Mouse (Mus musculus) intestine, postnatal 0 days (tissue): ENCODE measurements at regions not wholly inside any gene's neighbourhood (a gene's known extent, or its start where the extent isn't known, plus 50 kb on each side); places are given as distances from the start of the nearest gene placed in this dataset.

Experiments
- ATAC-seq: fragments of 200-750 bp; cut with Nextera tagmentation; 2 replicates; pipeline ENCODE4 v1.8.0; 2017; ENCODE audit warnings: mild to moderate bottlenecking, moderate TSS enrichment, moderate library complexity
- H3K27ac ChIP-seq: fragments of 300-500 bp; sonication (generic); 2 replicates; pipeline ENCODE4 v1.5.1; 2014; ENCODE audit warnings: mild to moderate bottlenecking, low read depth, low read length, moderate library complexity
- H3K27me3 ChIP-seq: fragments of 300-500 bp; sonication (generic); replicated peaks from 2 replicates; pipeline ENCODE4 v1.6.1; 2014; ENCODE audit warnings: low read length, mixed read lengths; ENCODE audit not compliant: control insufficient read depth, insufficient read depth
- H3K36me3 ChIP-seq: fragments of 300-500 bp; sonication (generic); 2 replicates; pipeline ENCODE4 v1.6.1; 2014; ENCODE audit warnings: mild to moderate bottlenecking, moderate library complexity; ENCODE audit not compliant: control insufficient read depth, insufficient read depth
- H3K4me1 ChIP-seq: fragments of 300-500 bp; sonication (generic); replicated peaks from 2 replicates; pipeline ENCODE4 v1.6.1; 2014; ENCODE audit warnings: antibody characterized with exemption, low read length, mixed read lengths; ENCODE audit not compliant: control insufficient read depth, insufficient read depth
- H3K4me2 ChIP-seq: fragments of 300-500 bp; sonication (generic); replicated peaks from 2 replicates; pipeline ENCODE4 v1.6.1; 2014; ENCODE audit warnings: low read depth, mild to moderate bottlenecking, moderate library complexity
- H3K4me3 ChIP-seq: fragments of 300-500 bp; sonication (generic); 2 replicates; pipeline ENCODE4 v1.5.1; 2014; ENCODE audit warnings: low read depth, low read length
- H3K9ac ChIP-seq: fragments of 300-500 bp; sonication (generic); 2 replicates; pipeline ENCODE4 v1.6.1; 2014; ENCODE audit warnings: mild to moderate bottlenecking, low read depth, low read length
- H3K9me3 ChIP-seq: fragments of 300-500 bp; sonication (generic); 2 replicates; pipeline ENCODE4 v1.6.1; 2016; ENCODE audit warnings: mixed run types; ENCODE audit not compliant: control insufficient read depth
- CTCF ChIP-seq: sonication (generic); IDR thresholded peaks from 2 replicates; pipeline ENCODE4 v1.5.1; 2016; ENCODE audit warnings: low read depth, mild to moderate bottlenecking, control low read depth, antibody characterized with exemption, moderate library complexity
- WGBS: fragments of 180-500 bp; shearing (Covaris S2); extraction: QIAGEN DNeasy Blood & Tissue Kit; methylation state at CpG from one replicate; pipeline ENCODE4 v1.1.7; 2014; 5-methylcytosine and 5-hydroxymethylcytosine counted together

DNA sequence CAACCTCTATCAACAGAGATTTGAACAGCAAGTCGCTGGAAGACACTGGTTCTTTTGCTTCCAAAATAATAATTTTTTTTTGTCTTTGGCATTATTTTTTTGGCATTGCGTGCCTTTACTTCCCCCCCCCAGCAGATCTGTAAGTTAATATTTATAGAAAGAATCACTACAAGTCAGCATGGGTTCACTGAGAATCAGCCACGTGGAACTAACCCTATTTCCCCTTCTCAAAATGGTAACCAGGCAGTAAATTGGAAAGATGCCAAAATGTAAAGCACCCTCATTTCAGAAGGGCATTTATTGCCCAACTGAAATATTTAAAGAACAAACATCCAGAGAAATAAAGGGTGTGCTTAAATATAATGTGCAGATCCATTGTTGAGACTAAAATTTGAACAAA, 78.7 kb upstream of the Ntf3 start:
- Histone ChIP-seq H3K4me1 (no peaks in the 10 kb centered on the region), H3K4me3 (no peak overlapping the region), H3K4me2 (no peak overlapping the region), H3K27ac (no peak overlapping the region), H3K9ac (no peak overlapping the region), H3K27me3 (no peaks in the 10 kb centered on the region), H3K36me3 (no peaks in the 10 kb centered on the region), H3K9me3 (no peaks in the 10 kb centered on the region)
- TF ChIP-seq CTCF, result no peak
- WGBS, result 68% methylated on average over 3 of the region's 3 CpGs
- ATAC-seq, result no peak

DNA sequence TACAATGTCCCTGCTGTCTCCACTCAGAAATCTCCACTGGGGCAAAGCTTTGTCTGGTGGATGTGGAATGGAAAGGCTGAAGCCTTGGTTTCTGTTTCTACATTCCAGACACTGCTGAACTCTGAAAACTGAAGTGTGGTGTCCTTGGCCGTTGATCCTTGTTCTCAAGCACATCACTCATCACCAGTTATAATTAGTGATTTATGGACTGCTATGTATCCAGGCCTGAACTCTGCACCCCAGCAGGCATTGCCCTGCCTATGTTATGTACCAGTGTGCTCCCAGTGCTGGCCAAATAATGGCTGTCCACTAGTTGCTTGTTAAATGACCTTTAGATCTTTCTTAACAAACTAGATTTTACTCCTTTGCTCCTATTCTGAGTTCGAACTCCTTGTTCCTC, 75.6 kb upstream of the Ntf3 start:
- H3K4me2 ChIP-seq, result no peak overlapping the region
- no peaks in the 10 kb centered on the region for H3K36me3 ChIP-seq
- no peak overlapping the region for H3K4me3 ChIP-seq
- WGBS, result 73% methylated on average over 2 of the region's 2 CpGs
- no peak overlapping the region for H3K27ac ChIP-seq
- no peaks in the 10 kb centered on the region for H3K27me3 ChIP-seq
- no peak for TF ChIP-seq CTCF
- no peaks in the 10 kb centered on the region for H3K4me1 ChIP-seq
- ATAC-seq, result no peak
- no peak overlapping the region for H3K9ac ChIP-seq
- H3K9me3 ChIP-seq, result no peaks in the 10 kb centered on the region

DNA sequence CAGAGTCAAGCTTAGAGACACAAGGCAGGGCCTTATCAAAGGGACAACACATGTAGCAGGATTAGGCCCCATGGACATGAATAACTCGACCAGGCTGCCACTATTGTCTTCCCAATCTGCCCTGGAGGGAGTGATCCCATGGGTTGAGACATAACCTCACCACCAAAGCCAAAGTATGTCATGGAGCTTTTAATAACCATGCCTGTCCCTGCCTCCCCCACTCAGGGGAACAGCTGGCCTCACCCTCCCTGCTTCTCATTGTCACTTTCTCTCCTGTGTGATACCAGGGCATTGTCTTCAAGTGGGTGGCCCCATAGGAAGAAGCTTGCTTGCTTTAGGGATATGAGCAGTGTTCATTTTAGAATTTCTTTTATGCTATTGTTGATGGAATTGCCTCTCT, 73.5 kb upstream of the Ntf3 start:
- TF ChIP-seq CTCF, result no peak
- Histone ChIP-seq H3K9ac (no peak overlapping the region), H3K27me3 (no peaks in the 10 kb centered on the region), H3K4me2 (no peak overlapping the region), H3K9me3 (no peaks in the 10 kb centered on the region), H3K4me3 (no peak overlapping the region), H3K27ac (no peak overlapping the region), H3K4me1 (no peaks in the 10 kb centered on the region), H3K36me3 (no peaks in the 10 kb centered on the region)
- 48% methylated on average over 1 of the region's 1 CpGs for WGBS
- no peak for ATAC-seq
